Mouse (Mus musculus): Measurements from ENCODE around the gene Trim63.

Gene Trim63

DNA sequence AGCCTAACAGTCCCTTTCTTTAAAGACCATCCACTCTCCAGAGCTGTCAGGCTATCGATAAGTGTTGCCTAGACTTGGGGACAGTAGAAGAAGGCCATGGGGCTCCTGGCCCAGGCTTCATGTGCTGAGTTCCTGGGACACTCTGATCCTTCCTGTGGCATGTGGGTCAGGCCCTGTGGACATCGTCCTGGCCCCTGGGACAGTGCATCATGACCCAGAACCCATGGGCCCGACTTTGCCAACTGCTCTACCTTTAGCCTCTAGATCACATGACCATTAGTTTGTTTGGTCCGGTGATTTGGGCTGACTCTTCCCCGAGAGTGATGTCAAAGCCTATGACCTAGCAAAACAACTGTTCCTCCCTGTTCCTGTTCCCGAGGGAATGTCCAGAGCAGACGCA lies 4.8 kb upstream of the Trim63 start:
- no peaks in the 10 kb centered on the region for H3K27me3 ChIP-seq (ENCODE audit: insufficient read depth, low read length)
- no peaks in the 10 kb centered on the region for H3K9me3 ChIP-seq (ENCODE audit: low read length)
- H3K4me3 ChIP-seq (replicated peaks; ENCODE audit: low read length) = no peak overlapping the region
- H3K4me1 ChIP-seq (replicated peaks; ENCODE audit: low read depth, low read length) = peaks cover 60% of the 10 kb centered on the region
- TF ChIP-seq CTCF (conservative IDR thresholded peaks at IDR 0.05; ENCODE audit: low read length) (no peak), NANOG (IDR thresholded peaks at IDR 0.05; ENCODE audit: borderline replicate concordance, low read length) (no peak), POU5F1 (IDR thresholded peaks at IDR 0.05; ENCODE audit: borderline replicate concordance, low read length) (no peak)
- H3K36me3 ChIP-seq (ENCODE audit: insufficient read depth, low read length) = no peaks in the 10 kb centered on the region

DNA sequence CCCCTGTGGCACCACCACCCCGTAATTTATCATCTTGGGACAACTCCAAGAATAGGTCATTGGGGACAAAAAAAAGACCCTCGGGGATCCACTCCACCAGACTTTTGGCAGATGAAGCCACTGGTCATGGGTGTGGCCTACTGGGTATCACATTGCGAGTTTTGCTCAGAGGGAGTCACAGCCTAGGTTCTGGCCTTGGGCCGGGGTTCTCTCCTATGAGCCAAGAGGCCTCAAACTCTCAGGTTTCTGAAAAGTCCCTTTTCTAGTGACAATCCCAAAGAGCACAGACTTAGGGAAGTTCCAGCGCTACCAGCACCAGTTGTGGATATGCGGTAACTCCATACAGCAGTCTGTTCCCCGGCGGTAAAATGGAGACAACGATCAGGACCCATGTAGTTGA lies 4.3 kb upstream of the Trim63 start:
- Histone ChIP-seq H3K27me3 (ENCODE audit: insufficient read depth, low read length) (no peaks in the 10 kb centered on the region), H3K4me3 (replicated peaks; ENCODE audit: low read length) (no peak overlapping the region), H3K4me1 (replicated peaks; ENCODE audit: low read depth, low read length) (peaks cover 65% of the 10 kb centered on the region), H3K36me3 (ENCODE audit: insufficient read depth, low read length) (no peaks in the 10 kb centered on the region), H3K9me3 (ENCODE audit: low read length) (no peaks in the 10 kb centered on the region)
- TF ChIP-seq CTCF (conservative IDR thresholded peaks at IDR 0.05; ENCODE audit: low read length) = no peak
- TF ChIP-seq POU5F1 (IDR thresholded peaks at IDR 0.05; ENCODE audit: borderline replicate concordance, low read length) = no peak
- TF ChIP-seq NANOG (IDR thresholded peaks at IDR 0.05; ENCODE audit: borderline replicate concordance, low read length) = no peak

DNA sequence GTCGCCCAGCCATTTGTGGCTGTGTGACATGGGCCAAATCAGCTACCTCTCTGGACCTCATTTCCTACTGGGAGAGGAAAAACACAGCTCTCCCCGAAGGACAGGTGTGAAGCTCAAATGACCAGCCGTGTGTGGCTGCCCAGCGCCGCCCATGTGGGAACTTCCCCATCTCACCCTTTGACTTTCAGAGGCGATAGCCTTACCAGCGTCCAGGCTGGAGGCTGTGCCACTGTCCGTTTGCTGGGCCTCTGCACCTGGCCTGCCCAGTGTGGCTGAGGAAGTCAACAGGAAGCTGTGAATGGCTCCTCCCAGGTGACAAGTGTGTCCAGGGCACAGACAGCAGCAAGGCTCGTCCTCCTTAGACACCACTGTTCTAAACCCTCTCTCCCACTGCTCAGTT lies 3.1 kb upstream of the Trim63 start:
- TF ChIP-seq POU5F1 (IDR thresholded peaks at IDR 0.05; ENCODE audit: borderline replicate concordance, low read length) = no peak
- no peak for TF ChIP-seq CTCF (conservative IDR thresholded peaks at IDR 0.05; ENCODE audit: low read length)
- TF ChIP-seq NANOG (IDR thresholded peaks at IDR 0.05; ENCODE audit: borderline replicate concordance, low read length) = no peak
- H3K36me3 ChIP-seq (ENCODE audit: insufficient read depth, low read length) = no peaks in the 10 kb centered on the region
- no peaks in the 10 kb centered on the region for H3K27me3 ChIP-seq (ENCODE audit: insufficient read depth, low read length)
- H3K4me1 ChIP-seq (replicated peaks; ENCODE audit: low read depth, low read length) = peaks cover 75% of the 10 kb centered on the region
- H3K9me3 ChIP-seq (ENCODE audit: low read length) = no peaks in the 10 kb centered on the region
- no peak overlapping the region for H3K4me3 ChIP-seq (replicated peaks; ENCODE audit: low read length)

DNA sequence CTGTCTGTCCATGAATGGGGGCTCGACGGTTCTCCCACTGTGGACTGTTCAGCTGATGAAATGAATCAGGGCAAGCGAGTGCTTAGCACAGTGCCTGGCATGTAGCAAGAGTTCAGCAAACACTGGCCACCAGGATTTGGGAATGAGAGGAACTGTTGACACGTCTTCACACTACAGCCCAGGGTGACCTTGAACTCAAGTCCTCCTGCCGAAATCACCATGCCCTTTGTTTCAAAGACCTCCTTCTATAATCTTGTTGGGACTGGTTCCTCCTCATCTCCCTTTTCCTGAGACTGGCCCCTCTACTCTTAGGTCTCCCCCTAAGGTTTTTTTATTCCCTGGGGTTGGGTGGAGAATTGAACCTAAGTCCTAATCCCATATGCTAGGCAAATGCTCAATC lies 2.6 kb upstream of the Trim63 start:
- H3K4me3 ChIP-seq (replicated peaks; ENCODE audit: low read length) = no peak overlapping the region
- H3K27me3 ChIP-seq (ENCODE audit: insufficient read depth, low read length) = no peaks in the 10 kb centered on the region
- TF ChIP-seq CTCF (conservative IDR thresholded peaks at IDR 0.05; ENCODE audit: low read length) = no peak
- TF ChIP-seq NANOG (IDR thresholded peaks at IDR 0.05; ENCODE audit: borderline replicate concordance, low read length) = no peak
- TF ChIP-seq POU5F1 (IDR thresholded peaks at IDR 0.05; ENCODE audit: borderline replicate concordance, low read length) = no peak
- H3K9me3 ChIP-seq (ENCODE audit: low read length) = no peaks in the 10 kb centered on the region
- H3K36me3 ChIP-seq (ENCODE audit: insufficient read depth, low read length) = no peaks in the 10 kb centered on the region
- H3K4me1 ChIP-seq (replicated peaks; ENCODE audit: low read depth, low read length) = peaks cover 71% of the 10 kb centered on the region

DNA sequence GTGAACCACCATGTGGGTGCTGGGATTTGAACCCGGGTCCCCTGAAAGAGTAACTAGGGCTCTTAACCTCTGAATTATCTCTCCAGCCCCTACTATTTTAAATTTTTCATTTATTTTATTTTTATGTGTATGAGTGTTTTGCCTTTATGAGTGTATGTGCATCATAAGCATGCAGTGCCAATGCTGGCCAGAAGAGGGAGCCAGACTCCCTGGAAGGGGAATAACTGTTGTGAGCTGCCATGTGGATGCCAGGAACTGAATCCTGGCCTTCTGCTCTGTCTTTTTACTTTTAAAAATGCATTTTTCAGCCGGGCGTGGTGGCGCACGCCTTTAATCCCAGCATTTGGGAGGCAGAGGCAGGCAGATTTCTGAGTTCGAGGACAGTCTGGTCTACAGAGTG lies 2.0 kb upstream of the Trim63 start:
- H3K4me1 ChIP-seq (replicated peaks; ENCODE audit: low read depth, low read length) = peaks cover 65% of the 10 kb centered on the region
- H3K27me3 ChIP-seq (ENCODE audit: insufficient read depth, low read length) = no peaks in the 10 kb centered on the region
- no peak for TF ChIP-seq POU5F1 (IDR thresholded peaks at IDR 0.05; ENCODE audit: borderline replicate concordance, low read length)
- peak; percentile 85 for TF ChIP-seq CTCF (conservative IDR thresholded peaks at IDR 0.05; ENCODE audit: low read length)
- TF ChIP-seq NANOG (IDR thresholded peaks at IDR 0.05; ENCODE audit: borderline replicate concordance, low read length) = no peak
- no peaks in the 10 kb centered on the region for H3K9me3 ChIP-seq (ENCODE audit: low read length)
- no peak overlapping the region for H3K4me3 ChIP-seq (replicated peaks; ENCODE audit: low read length)
- H3K36me3 ChIP-seq (ENCODE audit: insufficient read depth, low read length) = no peaks in the 10 kb centered on the region

DNA sequence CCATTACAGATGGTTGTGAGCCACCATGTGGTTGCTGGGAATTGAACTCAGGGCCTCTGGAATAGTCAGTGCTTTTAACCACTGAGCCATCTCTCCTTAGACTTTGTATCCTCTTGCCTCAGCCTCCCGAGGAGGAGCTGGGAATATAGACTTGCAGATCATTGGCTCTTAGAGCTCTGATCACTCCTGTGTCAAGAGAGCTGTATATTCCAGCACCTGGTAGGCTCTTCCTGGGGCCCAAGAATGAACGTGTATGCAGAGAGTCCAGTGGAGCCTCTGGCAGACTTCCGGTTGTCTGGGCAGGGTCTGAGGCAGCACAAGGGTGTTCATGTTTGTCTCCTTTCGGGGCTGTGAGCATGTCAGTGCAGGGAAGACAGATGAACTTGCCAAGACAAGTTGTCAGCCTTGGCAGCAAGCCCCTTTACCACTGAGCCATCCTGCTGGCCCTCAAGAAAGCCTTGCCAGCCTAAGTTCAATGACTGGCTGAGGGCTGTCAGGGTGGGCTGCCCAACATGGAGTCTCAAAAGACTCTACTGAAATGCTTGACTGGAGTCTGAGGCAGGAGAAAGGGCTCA lies 752 bp upstream of the Trim63 start:
- no peaks in the 10 kb centered on the region for H3K36me3 ChIP-seq (ENCODE audit: insufficient read depth, low read length)
- no peaks in the 10 kb centered on the region for H3K9me3 ChIP-seq (ENCODE audit: low read length)
- no peaks in the 10 kb centered on the region for H3K27me3 ChIP-seq (ENCODE audit: insufficient read depth, low read length)
- peaks cover 69% of the 10 kb centered on the region for H3K4me1 ChIP-seq (replicated peaks; ENCODE audit: low read depth, low read length)
- peak overlapping the region; percentile 46; the same call in 1 of the 2 replicates for H3K4me3 ChIP-seq (replicated peaks; ENCODE audit: low read length)
- TF ChIP-seq POU5F1 (IDR thresholded peaks at IDR 0.05; ENCODE audit: borderline replicate concordance, low read length) (no peak), NANOG (IDR thresholded peaks at IDR 0.05; ENCODE audit: borderline replicate concordance, low read length) (no peak), CTCF (conservative IDR thresholded peaks at IDR 0.05; ENCODE audit: low read length) (no peak)

DNA sequence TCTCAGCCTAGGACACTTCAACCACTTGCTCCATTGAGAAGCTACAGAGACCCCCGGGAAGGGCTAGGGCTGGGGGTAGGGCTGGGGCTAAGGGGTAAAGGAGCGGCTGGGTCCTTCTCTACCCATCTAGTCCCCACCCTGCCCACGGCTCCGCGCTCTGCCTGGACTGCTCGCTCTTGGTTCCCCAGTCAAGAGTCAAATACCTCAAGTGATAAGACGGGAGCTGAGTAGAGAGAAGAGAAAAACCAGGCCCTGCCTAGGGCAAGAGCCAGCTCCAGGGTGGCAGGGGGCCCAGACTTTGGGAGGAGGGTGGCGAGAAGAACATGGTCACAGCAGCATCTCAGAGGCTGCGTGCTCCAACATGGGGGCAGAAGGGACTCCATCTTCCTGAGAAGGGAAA lies 550 bp downstream of the Trim63 start:
- Histone ChIP-seq H3K27me3 (ENCODE audit: insufficient read depth, low read length) (no peaks in the 10 kb centered on the region), H3K4me3 (replicated peaks; ENCODE audit: low read length) (peak overlapping the region; percentile 67), H3K9me3 (ENCODE audit: low read length) (no peaks in the 10 kb centered on the region), H3K36me3 (ENCODE audit: insufficient read depth, low read length) (no peaks in the 10 kb centered on the region; the same call in 1 of the 2 replicates), H3K4me1 (replicated peaks; ENCODE audit: low read depth, low read length) (peaks cover 67% of the 10 kb centered on the region)
- no peak for TF ChIP-seq POU5F1 (IDR thresholded peaks at IDR 0.05; ENCODE audit: borderline replicate concordance, low read length)
- TF ChIP-seq CTCF (conservative IDR thresholded peaks at IDR 0.05; ENCODE audit: low read length) = no peak
- no peak for TF ChIP-seq NANOG (IDR thresholded peaks at IDR 0.05; ENCODE audit: borderline replicate concordance, low read length)

DNA sequence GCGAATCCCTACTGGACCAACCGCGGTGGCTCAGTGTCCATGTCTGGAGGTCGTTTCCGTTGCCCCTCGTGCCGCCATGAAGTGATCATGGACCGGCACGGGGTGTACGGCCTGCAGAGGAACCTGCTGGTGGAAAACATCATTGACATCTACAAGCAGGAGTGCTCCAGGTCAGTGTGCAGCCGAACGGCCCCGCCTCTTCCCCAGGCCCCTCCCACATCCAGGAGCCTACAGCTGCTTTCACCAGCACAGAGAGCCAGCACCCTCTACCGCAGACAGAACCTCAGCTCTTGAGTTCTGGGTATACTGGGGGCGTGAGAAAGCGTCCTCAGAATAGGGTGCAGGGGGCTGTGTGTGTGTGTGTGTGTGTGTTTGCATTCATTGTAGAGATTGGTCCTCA lies 1.5 kb downstream of the Trim63 start:
- no peaks in the 10 kb centered on the region; the same call in 1 of the 2 replicates for H3K36me3 ChIP-seq (ENCODE audit: insufficient read depth, low read length)
- peaks cover 64% of the 10 kb centered on the region for H3K4me1 ChIP-seq (replicated peaks; ENCODE audit: low read depth, low read length)
- H3K4me3 ChIP-seq (replicated peaks; ENCODE audit: low read length) = peak overlapping the region; percentile 67
- TF ChIP-seq POU5F1 (IDR thresholded peaks at IDR 0.05; ENCODE audit: borderline replicate concordance, low read length) (no peak), CTCF (conservative IDR thresholded peaks at IDR 0.05; ENCODE audit: low read length) (no peak), NANOG (IDR thresholded peaks at IDR 0.05; ENCODE audit: borderline replicate concordance, low read length) (no peak)
- no peaks in the 10 kb centered on the region for H3K27me3 ChIP-seq (ENCODE audit: insufficient read depth, low read length)
- H3K9me3 ChIP-seq (ENCODE audit: low read length) = no peaks in the 10 kb centered on the region

DNA sequence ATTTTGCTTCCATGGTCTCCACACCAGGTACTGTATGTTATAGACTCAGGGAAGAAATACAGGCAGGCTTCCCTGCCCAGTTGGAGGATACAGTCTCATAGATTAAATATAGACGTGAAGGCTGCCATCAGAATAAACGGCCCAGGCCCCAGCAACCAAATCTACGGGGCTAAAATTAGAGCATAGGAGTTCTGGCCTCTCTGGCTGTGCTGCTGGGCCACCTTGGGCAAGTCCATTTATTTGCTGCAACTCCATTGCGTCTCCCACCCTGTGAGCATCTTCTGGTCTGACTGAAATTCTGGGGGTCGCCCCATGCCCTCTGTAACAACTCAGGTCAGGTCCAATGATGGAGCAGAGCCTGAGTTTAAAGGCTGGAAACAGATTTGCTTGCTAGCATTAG lies 4.2 kb downstream of the Trim63 start:
- H3K4me3 ChIP-seq (replicated peaks; ENCODE audit: low read length) = no peak overlapping the region
- H3K9me3 ChIP-seq (ENCODE audit: low read length) = no peaks in the 10 kb centered on the region
- no peaks in the 10 kb centered on the region for H3K27me3 ChIP-seq (ENCODE audit: insufficient read depth, low read length)
- peaks cover 7% of the 10 kb centered on the region for H3K36me3 ChIP-seq (ENCODE audit: insufficient read depth, low read length)
- peaks cover 53% of the 10 kb centered on the region for H3K4me1 ChIP-seq (replicated peaks; ENCODE audit: low read depth, low read length)
- TF ChIP-seq NANOG (IDR thresholded peaks at IDR 0.05; ENCODE audit: borderline replicate concordance, low read length) (no peak), CTCF (conservative IDR thresholded peaks at IDR 0.05; ENCODE audit: low read length) (no peak), POU5F1 (IDR thresholded peaks at IDR 0.05; ENCODE audit: borderline replicate concordance, low read length) (no peak)

All from E14TG2a.4 (cell line).